Mouse (Mus musculus): ENCODE data around the gene Akap12.
A peak's percentile ranks its signal among the peaks of the same experiment; 100 is the strongest.

The Akap12 gene

GRCm38 (mm10) chr10:4398058-4398457 is 131.9 kb downstream of the Akap12 start:
- no peak for DNase-seq (ENCODE audit: low read depth, low spot score)

- peak; percentile 63 for DNase-seq (ENCODE audit: low read depth, low spot score)
Observed at GRCm38 (mm10) chr10:4404895-4405491, 138.8 kb downstream of the Akap12 start.

- no peak for DNase-seq (ENCODE audit: low read depth, low spot score)
Observed at GRCm38 (mm10) chr10:4405511-4405910, 139.3 kb downstream of the Akap12 start.

GRCm38 (mm10) chr10:4407191-4407590 is 141.0 kb downstream of the Akap12 start:
- DNase-seq (ENCODE audit: low read depth, low spot score): no peak
